Mouse (Mus musculus) CH12.LX (cell line): Measurements from ENCODE around the gene Mbd6. TPM values are rescaled to one million over a fixed set of nuclear protein-coding genes. Genes with fewer than 3 reads are reported as not detected.

ENCODE experiments used
- DNase-seq: peaks from one replicate; pipeline ENCODE4 v3.0.0-alpha.2; 2013; ENCODE audit errors: extremely low read depth
- H3K27ac ChIP-seq: 2 replicates; pipeline ENCODE4 v1.5.1; 2012; ENCODE audit warnings: low read depth, mild to moderate bottlenecking, control low read depth, moderate library complexity; ENCODE audit not compliant: insufficient read depth
- H3K27me3 ChIP-seq: replicated peaks from 2 replicates; pipeline ENCODE3; 2012; ENCODE audit warnings: inconsistent platforms
- H3K36me3 ChIP-seq, 2 experiments: replicated peaks in 1 of 2; 2 replicates each; pipeline versions ENCODE3 to v1.6.1; 2012; ENCODE audit warnings: inconsistent platforms in 1 of 2, low read length in 1 of 2, mild to moderate bottlenecking in 1 of 2, mixed read lengths in 1 of 2, moderate library complexity in 1 of 2; ENCODE audit not compliant: control insufficient read depth in 1 of 2, insufficient read depth in 1 of 2
- H3K4me1 ChIP-seq, 2 experiments: 2 replicates each; pipeline ENCODE4 v1.6.1; 2012; ENCODE audit warnings: inconsistent platforms in 1 of 2, moderate library complexity in 1 of 2; ENCODE audit not compliant: insufficient read depth in 2 of 2, control insufficient read depth in 1 of 2
- H3K4me2 ChIP-seq: 2 replicates; pipeline ENCODE4 v1.6.1; 2012; ENCODE audit warnings: low read depth, mild to moderate bottlenecking, control low read depth; ENCODE audit not compliant: poor library complexity, insufficient read depth, severe bottlenecking
- H3K4me3 ChIP-seq, 3 experiments: fragments of 150-350 bp in 1 of 3; sonication (generic) in 1 of 3; replicated peaks in 1 of 3; 2 replicates each; pipeline versions ENCODE3 to v1.5.1; 2011 to 2012; ENCODE audit warnings: low read depth in 2 of 3, low read length in 2 of 3, mild to moderate bottlenecking in 2 of 3, moderate library complexity in 2 of 3, control low read depth in 1 of 3, improper control_type of control experiment in 1 of 3, inconsistent platforms in 1 of 3, mixed read lengths in 1 of 3; ENCODE audit not compliant: poor library complexity in 1 of 3
- H3K79me2 ChIP-seq: replicated peaks from 2 replicates; pipeline ENCODE4 v1.6.1; 2012; ENCODE audit warnings: mild to moderate bottlenecking, moderate library complexity; ENCODE audit not compliant: control insufficient read depth, poor library complexity, insufficient read depth, severe bottlenecking; ENCODE audit errors: extremely low read depth
- H3K9ac ChIP-seq: 2 replicates; pipeline ENCODE4 v1.6.1; 2012; ENCODE audit warnings: low read depth, mild to moderate bottlenecking, control low read depth, moderate library complexity; ENCODE audit not compliant: insufficient read depth
- H3K9me3 ChIP-seq: replicated peaks from 2 replicates; pipeline ENCODE3; 2012; ENCODE audit warnings: low read length, inconsistent platforms, mixed read lengths
- CHD2 ChIP-seq: IDR thresholded peaks from 2 replicates; pipeline ENCODE4 v1.6.1; 2011; ENCODE audit warnings: low read length, improper control_type of control experiment
- E2F4 ChIP-seq: IDR thresholded peaks from 2 replicates; pipeline ENCODE4 v1.6.1; 2011; ENCODE audit warnings: low read depth, low read length, improper control_type of control experiment; ENCODE audit not compliant: insufficient replicate concordance
- ELF1 ChIP-seq: IDR thresholded peaks from 2 replicates; pipeline ENCODE4 v1.6.1; 2014; ENCODE audit warnings: low read depth, mild to moderate bottlenecking, inconsistent platforms, low read length, improper control_type of control experiment
- EP300 ChIP-seq: IDR thresholded peaks from 2 replicates; pipeline ENCODE4 v1.6.1; 2011; ENCODE audit warnings: low read length, improper control_type of control experiment
- GABPA ChIP-seq: IDR thresholded peaks from 2 replicates; pipeline ENCODE4 v1.6.1; 2012; ENCODE audit warnings: low read depth, low read length, improper control_type of control experiment, inconsistent platforms; ENCODE audit not compliant: insufficient replicate concordance
- HCFC1 ChIP-seq: IDR thresholded peaks from 2 replicates; pipeline ENCODE4 v1.6.1; 2012; ENCODE audit warnings: low read depth, mild to moderate bottlenecking, inconsistent platforms, low read length, improper control_type of control experiment
- IRF4 ChIP-seq: IDR thresholded peaks from 2 replicates; pipeline ENCODE4 v1.6.1; 2014; ENCODE audit warnings: low read depth, mild to moderate bottlenecking, inconsistent platforms, low read length, improper control_type of control experiment
- JUN ChIP-seq: IDR thresholded peaks from 2 replicates; pipeline ENCODE4 v1.6.1; 2011; ENCODE audit warnings: low read depth, mild to moderate bottlenecking, low read length, improper control_type of control experiment, moderate library complexity; ENCODE audit not compliant: insufficient read depth
- MAX ChIP-seq: IDR thresholded peaks from 2 replicates; pipeline ENCODE4 v1.6.1; 2011; ENCODE audit warnings: low read length, improper control_type of control experiment
- MEF2A ChIP-seq: IDR thresholded peaks from 2 replicates; pipeline ENCODE4 v1.6.1; 2014; ENCODE audit warnings: low read depth, mild to moderate bottlenecking, inconsistent platforms, low read length, improper control_type of control experiment, borderline replicate concordance
- MXI1 ChIP-seq: IDR thresholded peaks from 2 replicates; pipeline ENCODE4 v1.6.1; 2011; ENCODE audit warnings: mild to moderate bottlenecking, low read depth, low read length, improper control_type of control experiment
- MYC ChIP-seq: IDR thresholded peaks from 2 replicates; pipeline ENCODE4 v1.6.1; 2011; ENCODE audit warnings: low read depth, mild to moderate bottlenecking, improper control_type of control experiment, low read length
- NELFE ChIP-seq: IDR thresholded peaks from 2 replicates; pipeline ENCODE4 v1.6.1; 2011; ENCODE audit warnings: low read depth, low read length, improper control_type of control experiment
- POLR2A ChIP-seq: IDR thresholded peaks from 2 replicates; pipeline ENCODE4 v1.6.1; 2011; ENCODE audit warnings: low read depth, mild to moderate bottlenecking, improper control_type of control experiment, low read length
- SIN3A ChIP-seq: IDR thresholded peaks from 2 replicates; pipeline ENCODE4 v1.6.1; 2012; ENCODE audit warnings: low read length, improper control_type of control experiment, inconsistent platforms
- TCF12 ChIP-seq: IDR thresholded peaks from 2 replicates; pipeline ENCODE4 v1.6.1; 2014; ENCODE audit warnings: low read depth, mild to moderate bottlenecking, inconsistent platforms, low read length, improper control_type of control experiment
- USF2 ChIP-seq: conservative IDR thresholded peaks from 2 replicates; pipeline ENCODE4 v1.6.1; 2011; ENCODE audit warnings: low read depth, low read length, improper control_type of control experiment
- ZC3H11A ChIP-seq: IDR thresholded peaks from 2 replicates; pipeline ENCODE4 v1.6.1; 2012; ENCODE audit warnings: low read depth, mild to moderate bottlenecking, inconsistent platforms, low read length, improper control_type of control experiment
- ZMIZ1 ChIP-seq: IDR thresholded peaks from 2 replicates; pipeline ENCODE4 v1.6.1; 2012; ENCODE audit warnings: low read depth, mild to moderate bottlenecking, inconsistent platforms, low read length, improper control_type of control experiment
- ZNF384 ChIP-seq: IDR thresholded peaks from 2 replicates; pipeline ENCODE4 v1.6.1; 2012; ENCODE audit warnings: low read depth, low read length, improper control_type of control experiment, inconsistent platforms
- dilution Hi-C: fragments of 300-500 bp; cut with MboI; formaldehyde crosslinking; loops from 2 replicates; pipeline ENCODE4 v1.14.3; 2020; ENCODE audit warnings: low sequenced_read_pairs; ENCODE audit not compliant: extremely low pct_unique_long_range_greater_than_20kb, extremely low pct_ligation_motif_present
- in situ Hi-C: fragments of 300-500 bp; cut with MboI; formaldehyde crosslinking; loops from 3 replicates; pipeline ENCODE4 v1.14.3; 2019; ENCODE audit warnings: low sequenced_read_pairs, low pct_ligation_motif_present, low pct_unique_long_range_greater_than_20kb, mixed read lengths
- polyA plus RNA-seq: library from polyadenylated mRNA; unstranded; fragments of >175 nt; gene quantifications from 2 replicates; pipeline ENCODE4 v1.2.1, GENCODE M21; 2012; ENCODE audit warnings: low read depth; ENCODE audit not compliant: insufficient read length
- total RNA-seq, 2 experiments: library from RNA; depleted of rRNA; stranded (reverse); fragments of 300-350 nt in 1 of 2; fragments of >200 nt in 1 of 2; gene quantifications; 2 replicates each; pipeline ENCODE4 v1.2.3; 2012 to 2014

Mbd6 gene
- total and polyA plus RNA-seq, 3 experiments, result 0.74 to 16.5 (median 2.7) TPM

- peaks cover 36 to 72% of the 10 kb centered on the region in 2 experiments for H3K36me3 ChIP-seq
- TF ChIP-seq E2F4 (no peak), ELF1 (no peak)
- no peak overlapping the region for H3K4me2 ChIP-seq
- dilution Hi-C loops, result no loop called here
- no peaks in the 10 kb centered on the region for H3K27me3 ChIP-seq
- peaks cover 5 to 26% of the 10 kb centered on the region in 2 experiments for H3K4me1 ChIP-seq
- no peak overlapping the region for H3K27ac ChIP-seq
- DNase-seq, result no peak
- in situ Hi-C loops, result no loop called here
- no peaks in the 10 kb centered on the region for H3K9me3 ChIP-seq
- H3K4me3 ChIP-seq, result no peak overlapping the region
- H3K9ac ChIP-seq, result no peak overlapping the region
- H3K79me2 ChIP-seq, result no peaks in the 10 kb centered on the region
Observed at GRCm38 (mm10) chr10:127327461-127328145, 38.8 kb upstream of the Mbd6 start.

- H3K4me3 ChIP-seq, result no peak overlapping the region
Observed at GRCm38 (mm10) chr10:127326828-127327227, 38.0 kb upstream of the Mbd6 start.

GRCm38 (mm10) chr10:127326017-127326801 is 37.4 kb upstream of the Mbd6 start:
- peaks cover 5 to 39% of the 10 kb centered on the region in 2 experiments for H3K4me1 ChIP-seq
- H3K27me3 ChIP-seq, result no peaks in the 10 kb centered on the region
- H3K9me3 ChIP-seq, result no peaks in the 10 kb centered on the region
- H3K9ac ChIP-seq, result no peak overlapping the region
- H3K36me3 ChIP-seq, result peaks cover 36 to 59% of the 10 kb centered on the region in 2 experiments
- no peak overlapping the region for H3K4me3 ChIP-seq
- no peaks in the 10 kb centered on the region for H3K79me2 ChIP-seq
- H3K4me2 ChIP-seq, result no peak overlapping the region
- TF ChIP-seq ZC3H11A, result no peak
- no peak for TF ChIP-seq GABPA
- TF ChIP-seq MXI1, result no peak
- DNase-seq, result no peak
- H3K27ac ChIP-seq, result no peak overlapping the region
- in situ Hi-C loops, result no loop called here
- dilution Hi-C loops, result no loop called here

More at GRCm38 (mm10) chr10:127326828-127327227, 38.0 kb upstream of the Mbd6 start:
- H3K27me3 ChIP-seq, result no peaks in the 10 kb centered on the region
- no peak for DNase-seq
- no peaks in the 10 kb centered on the region for H3K9me3 ChIP-seq
- in situ Hi-C loops, result no loop called here
- dilution Hi-C loops, result no loop called here
- no peak for TF ChIP-seq E2F4
- no peak for TF ChIP-seq TCF12
- no peak for TF ChIP-seq JUN
- TF ChIP-seq EP300, result no peak
- no peak for TF ChIP-seq ZMIZ1
- no peak for TF ChIP-seq ELF1
- TF ChIP-seq IRF4, result no peak
- no peak for TF ChIP-seq POLR2A
- TF ChIP-seq MAX, result no peak
- TF ChIP-seq SIN3A, result no peak
- no peak for TF ChIP-seq MEF2A
- no peak for TF ChIP-seq MYC
- TF ChIP-seq USF2, result no peak
- no peak for TF ChIP-seq NELFE
- TF ChIP-seq ZNF384, result no peak
- no peak for TF ChIP-seq MXI1
- TF ChIP-seq CHD2, result no peak
- no peak for TF ChIP-seq HCFC1
- H3K4me2 ChIP-seq, result no peak overlapping the region
- H3K4me1 ChIP-seq, result peaks cover 5 to 34% of the 10 kb centered on the region in 2 experiments
- H3K36me3 ChIP-seq, result peaks cover 36 to 65% of the 10 kb centered on the region in 2 experiments
- H3K9ac ChIP-seq, result no peak overlapping the region
- H3K79me2 ChIP-seq, result no peaks in the 10 kb centered on the region
- H3K27ac ChIP-seq, result no peak overlapping the region
